Mouse (Mus musculus) stomach, postnatal 0 days (tissue): ENCODE measurements at regions not wholly inside any gene's neighbourhood (a gene's known extent, or its start where the extent isn't known, plus 50 kb on each side); places are given as distances from the start of the nearest gene placed in this dataset.

ENCODE experiments used
- CTCF ChIP-seq: IDR thresholded peaks from 2 replicates; pipeline ENCODE4 v1.5.1; 2016; ENCODE audit warnings: antibody characterized with exemption, low read depth, mild to moderate bottlenecking, moderate library complexity
- EP300 ChIP-seq: optimal IDR thresholded peaks from 2 replicates; pipeline ENCODE3; 2016; ENCODE audit warnings: antibody characterized with exemption

DNA sequence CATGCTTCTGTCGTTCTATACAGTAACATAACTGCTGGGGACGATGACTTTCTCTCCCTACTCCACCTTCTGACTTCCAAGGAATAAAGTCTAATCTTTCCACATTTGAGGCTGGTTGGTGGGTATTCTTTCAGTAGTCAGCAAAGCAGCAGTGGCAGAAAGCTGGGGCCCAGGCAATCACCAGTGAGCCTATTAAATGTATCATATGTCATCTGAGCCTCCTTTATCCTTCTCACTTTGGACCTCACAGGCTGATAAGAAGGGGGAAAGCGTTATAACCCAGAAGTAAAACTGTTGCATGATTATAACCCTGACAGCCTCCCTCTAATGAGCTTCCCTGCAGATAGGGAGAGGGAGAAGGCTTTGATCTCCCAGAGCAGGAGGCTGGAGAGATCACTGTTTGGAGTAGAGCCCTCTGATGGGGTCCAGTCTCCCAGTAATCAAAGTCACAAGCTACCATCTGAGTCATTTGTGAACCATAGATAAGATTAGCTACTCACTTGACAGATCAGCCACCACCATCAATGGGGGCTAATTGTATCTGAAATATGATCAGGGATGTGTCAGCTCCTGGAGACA is 241.7 kb upstream of the Nt5c1b start:
- TF ChIP-seq EP300 (no peak), CTCF (no peak)
